Mouse (Mus musculus) kidney, embryonic 15.5 days (tissue): ENCODE results near the gene Tspan31. TPM values are rescaled to one million over a fixed set of nuclear protein-coding genes. Genes with fewer than 3 reads are reported as not detected.
A peak's percentile ranks its signal among the peaks of the same experiment; 100 is the strongest.

Experiments used
- ATAC-seq: fragments of 200-750 bp; cut with Nextera tagmentation; replicated peaks from 2 replicates; pipeline ENCODE4 v1.8.0; 2017; ENCODE audit warnings: moderate TSS enrichment; ENCODE audit not compliant: low FRiP score
- H3K27ac ChIP-seq: fragments of 300-500 bp; sonication (generic); 2 replicates; pipeline ENCODE4 v1.5.1; 2015; ENCODE audit warnings: mild to moderate bottlenecking, inconsistent platforms
- H3K27me3 ChIP-seq: fragments of 300-500 bp; sonication (generic); 2 replicates; pipeline ENCODE4 v1.6.1; 2015; ENCODE audit warnings: inconsistent platforms
- H3K36me3 ChIP-seq: fragments of 300-500 bp; sonication (generic); 2 replicates; pipeline ENCODE4 v1.6.1; 2015; ENCODE audit warnings: inconsistent platforms
- H3K4me1 ChIP-seq: fragments of 300-500 bp; sonication (generic); 2 replicates; pipeline ENCODE4 v1.6.1; 2015; ENCODE audit warnings: inconsistent platforms
- H3K4me2 ChIP-seq: fragments of 300-500 bp; sonication (generic); 2 replicates; pipeline ENCODE4 v1.6.1; 2015; ENCODE audit warnings: moderate library complexity, mild to moderate bottlenecking, inconsistent platforms
- H3K4me3 ChIP-seq: fragments of 300-500 bp; sonication (generic); replicated peaks from 2 replicates; pipeline ENCODE4 v1.5.1; 2015; ENCODE audit warnings: mild to moderate bottlenecking, inconsistent platforms
- H3K9ac ChIP-seq: fragments of 300-500 bp; sonication (generic); 2 replicates; pipeline ENCODE4 v1.6.1; 2015; ENCODE audit warnings: mild to moderate bottlenecking, inconsistent platforms
- H3K9me3 ChIP-seq: fragments of 300-500 bp; sonication (generic); replicated peaks from 2 replicates; pipeline ENCODE4 v1.6.1; 2016; ENCODE audit warnings: inconsistent platforms
- WGBS: fragments of 180-500 bp; shearing (Covaris S2); methylation state at CpG from one replicate; pipeline ENCODE4 v1.1.7; 2015; ENCODE audit warnings: mixed read lengths; 5-methylcytosine and 5-hydroxymethylcytosine counted together
- polyA plus RNA-seq: library from polyadenylated mRNA; unstranded; fragments of >200 nt; fragmentation: Nextera tagmentation; extraction: Ambion mirVana; gene quantifications from 2 replicates; pipeline ENCODE4 v1.2.1, GENCODE M21; 2015

Tspan31 gene
- polyA plus RNA-seq, 1 experiment from 2014 or later, result 189 TPM

GRCm38 (mm10) chr10:127061085-127061484, 9.0 kb downstream of the Tspan31 start:
- peaks cover 27% of the 10 kb centered on the region for H3K27me3 ChIP-seq
- H3K4me1 ChIP-seq, result peaks cover 52% of the 10 kb centered on the region
- 43% methylated on average over 5 of the region's 5 CpGs for WGBS
- peak overlapping the region; percentile 96; the same call in 1 of the 2 replicates for H3K4me2 ChIP-seq
- H3K36me3 ChIP-seq, result peaks cover 33% of the 10 kb centered on the region
- no peak for ATAC-seq
- H3K9me3 ChIP-seq, result no peaks in the 10 kb centered on the region
- H3K4me3 ChIP-seq, result peak overlapping the region; percentile 85
- no peak overlapping the region for H3K9ac ChIP-seq
- H3K27ac ChIP-seq, result 0 out of 2 replicates have a peak overlapping the region, but pooled peaks have one; percentile 58

GRCm38 (mm10) chr10:127059968-127060916, 9.8 kb downstream of the Tspan31 start, which contains the start of gene March9:
Gene March9, minus strand, starts transcription at chr10:127060184.
- H3K9ac ChIP-seq, result peak within 1 kb of the TSS; percentile 73
- peak within 1 kb of the TSS; percentile 85 for H3K4me3 ChIP-seq
- peak within 1 kb of the TSS; percentile 58 for H3K27ac ChIP-seq
- no peaks in the 10 kb centered on the region for H3K9me3 ChIP-seq
- peaks cover 32% of the 10 kb centered on the region for H3K36me3 ChIP-seq
- WGBS, result 2% methylated on average over 56 of the region's 72 CpGs
- ATAC-seq, result peak; percentile 30; the same call in 1 of the 2 replicates
- peaks cover 45% of the 10 kb centered on the region for H3K4me1 ChIP-seq
- H3K27me3 ChIP-seq, result peaks cover 27% of the 10 kb centered on the region
- H3K4me2 ChIP-seq, result peak within 1 kb of the TSS; percentile 96

GRCm38 (mm10) chr10:127059174-127059967, 10.7 kb downstream of the Tspan31 start:
- Histone ChIP-seq H3K4me1 (peaks cover 36% of the 10 kb centered on the region), H3K27ac (peak overlapping the region; percentile 58), H3K9me3 (no peaks in the 10 kb centered on the region), H3K36me3 (peaks cover 25% of the 10 kb centered on the region), H3K4me3 (peak overlapping the region; percentile 85), H3K4me2 (peak overlapping the region; percentile 96), H3K9ac (peak overlapping the region; percentile 73), H3K27me3 (peaks cover 27% of the 10 kb centered on the region)
- under 1% methylated on average over 34 of the region's 92 CpGs for WGBS
- no peak for ATAC-seq

GRCm38 (mm10) chr10:127058708-127059107, 11.4 kb downstream of the Tspan31 start:
- WGBS, result 6% methylated on average over 8 of the region's 8 CpGs
- peaks cover 27% of the 10 kb centered on the region for H3K27me3 ChIP-seq
- peak overlapping the region; percentile 96 for H3K4me2 ChIP-seq
- no peaks in the 10 kb centered on the region for H3K9me3 ChIP-seq
- H3K36me3 ChIP-seq, result peaks cover 25% of the 10 kb centered on the region
- no peak for ATAC-seq
- peak overlapping the region; percentile 73 for H3K9ac ChIP-seq
- no peak overlapping the region for H3K27ac ChIP-seq
- peak overlapping the region; percentile 85 for H3K4me3 ChIP-seq
- H3K4me1 ChIP-seq, result peaks cover 36% of the 10 kb centered on the region

GRCm38 (mm10) chr10:127058161-127058560, 11.9 kb downstream of the Tspan31 start:
- WGBS, result 1% methylated on average over 9 of the region's 9 CpGs
- H3K4me2 ChIP-seq, result peak overlapping the region; percentile 96
- ATAC-seq, result 0 out of 2 replicates have a peak, but pooled peaks have one; percentile 18
- peak overlapping the region; percentile 85 for H3K4me3 ChIP-seq
- H3K4me1 ChIP-seq, result peaks cover 36% of the 10 kb centered on the region
- 0 out of 2 replicates have a peak overlapping the region, but pooled peaks have one; percentile 0 for H3K9ac ChIP-seq
- no peaks in the 10 kb centered on the region for H3K9me3 ChIP-seq
- H3K27me3 ChIP-seq, result peaks cover 27% of the 10 kb centered on the region
- H3K36me3 ChIP-seq, result peaks cover 25% of the 10 kb centered on the region
- no peak overlapping the region for H3K27ac ChIP-seq

- peaks cover 30% of the 10 kb centered on the region for H3K4me1 ChIP-seq
- 84% methylated on average over 20 of the region's 20 CpGs for WGBS
- no peak overlapping the region for H3K4me3 ChIP-seq
- peaks cover 30% of the 10 kb centered on the region for H3K27me3 ChIP-seq
- H3K9me3 ChIP-seq, result no peaks in the 10 kb centered on the region
- H3K4me2 ChIP-seq, result no peak overlapping the region
- H3K27ac ChIP-seq, result no peak overlapping the region
- peaks cover 25% of the 10 kb centered on the region for H3K36me3 ChIP-seq
- no peak overlapping the region for H3K9ac ChIP-seq
- ATAC-seq, result no peak
Observed at GRCm38 (mm10) chr10:127056490-127056889, 13.6 kb downstream of the Tspan31 start.

- Histone ChIP-seq H3K4me1 (peaks cover 23% of the 10 kb centered on the region), H3K36me3 (peaks cover 25% of the 10 kb centered on the region), H3K4me3 (no peak overlapping the region), H3K4me2 (no peak overlapping the region), H3K27me3 (peaks cover 30% of the 10 kb centered on the region), H3K27ac (no peak overlapping the region), H3K9me3 (no peaks in the 10 kb centered on the region), H3K9ac (no peak overlapping the region)
- ATAC-seq, result no peak
- 86% methylated on average over 8 of the region's 8 CpGs for WGBS
Observed at GRCm38 (mm10) chr10:127055406-127055805, 14.7 kb downstream of the Tspan31 start.

- Histone ChIP-seq H3K4me3 (no peak overlapping the region), H3K4me1 (peaks cover 21% of the 10 kb centered on the region), H3K9ac (no peak overlapping the region), H3K36me3 (peaks cover 25% of the 10 kb centered on the region), H3K27ac (no peak overlapping the region), H3K27me3 (peaks cover 32% of the 10 kb centered on the region), H3K9me3 (no peaks in the 10 kb centered on the region), H3K4me2 (no peak overlapping the region)
- no peak for ATAC-seq
- 65% methylated on average over 4 of the region's 4 CpGs for WGBS
Observed at GRCm38 (mm10) chr10:127054646-127055045, 15.4 kb downstream of the Tspan31 start.

- no peak overlapping the region for H3K27ac ChIP-seq
- H3K9me3 ChIP-seq, result no peaks in the 10 kb centered on the region
- H3K9ac ChIP-seq, result no peak overlapping the region
- H3K27me3 ChIP-seq, result peaks cover 56% of the 10 kb centered on the region
- H3K36me3 ChIP-seq, result peaks cover 6% of the 10 kb centered on the region
- H3K4me2 ChIP-seq, result peak overlapping the region; percentile 50
- WGBS, result 15% methylated on average over 10 of the region's 10 CpGs
- peak overlapping the region; percentile 31; the same call in 1 of the 2 replicates for H3K4me3 ChIP-seq
- H3K4me1 ChIP-seq, result peaks cover 23% of the 10 kb centered on the region
- peak; percentile 5; the same call in 1 of the 2 replicates for ATAC-seq
Observed at GRCm38 (mm10) chr10:127050119-127050474, 20.0 kb downstream of the Tspan31 start.

GRCm38 (mm10) chr10:127049395-127050118, 20.5 kb downstream of the Tspan31 start:
- Histone ChIP-seq H3K4me1 (peaks cover 23% of the 10 kb centered on the region), H3K36me3 (peaks cover 11% of the 10 kb centered on the region), H3K27me3 (peaks cover 56% of the 10 kb centered on the region), H3K9me3 (no peaks in the 10 kb centered on the region), H3K9ac (no peak overlapping the region), H3K4me2 (peak overlapping the region; percentile 50), H3K4me3 (peak overlapping the region; percentile 31), H3K27ac (no peak overlapping the region)
- ATAC-seq, result 0 out of 2 replicates have a peak, but pooled peaks have one; percentile 5
- 2% methylated on average over 29 of the region's 29 CpGs for WGBS
